Mouse (Mus musculus): ENCODE results near the gene Zfp825.
A peak's percentile ranks its signal among the peaks of the same experiment; 100 is the strongest.

DNA sequence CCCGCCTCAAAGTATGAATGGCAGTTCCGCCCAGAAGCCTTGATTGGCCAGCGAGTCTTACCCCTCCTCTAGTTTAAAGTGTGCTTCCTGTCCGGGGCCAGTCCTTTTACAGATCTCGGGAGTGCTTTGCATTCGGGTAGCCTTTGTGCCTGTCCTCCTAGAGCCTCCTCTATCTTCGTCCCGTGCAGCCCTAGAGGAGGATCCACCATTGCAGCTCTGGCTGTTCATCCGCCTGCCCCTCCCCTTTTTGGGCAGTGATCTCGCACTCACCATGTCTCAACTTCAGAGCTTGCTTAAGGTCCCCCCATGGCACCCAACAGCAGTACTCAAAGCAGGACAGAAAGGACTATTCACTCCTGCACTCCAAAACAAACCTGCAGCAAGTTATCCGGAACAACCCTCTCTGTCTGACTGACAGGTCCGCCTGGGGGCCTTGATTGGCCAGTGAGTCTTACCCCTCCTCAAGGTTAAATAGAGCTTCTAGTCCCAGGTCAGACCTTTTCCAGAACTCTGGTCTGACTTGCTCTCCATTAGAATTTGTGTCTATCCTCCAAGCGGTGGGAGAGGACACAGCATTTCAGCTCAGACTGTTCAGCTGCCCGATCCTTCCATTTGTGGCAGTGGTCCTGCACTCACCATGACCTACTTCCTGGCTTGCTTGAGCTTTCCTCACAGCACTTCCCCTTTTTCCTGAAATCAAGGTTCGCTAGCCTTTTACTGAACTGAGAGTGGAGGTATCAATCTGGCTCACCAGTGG, 28.9 kb upstream of the Zfp825 start:
- TF ChIP-seq CHD2 (IDR thresholded peaks at IDR 0.05; ENCODE audit: low read depth, low read length) (0 out of 2 replicates have a peak, but pooled peaks have one; percentile 18), ZC3H11A (IDR thresholded peaks at IDR 0.05; ENCODE audit: borderline replicate concordance, low read depth, low read length) (no peak)
